Mouse (Mus musculus): ENCODE data around the gene Daam2.

DNA sequence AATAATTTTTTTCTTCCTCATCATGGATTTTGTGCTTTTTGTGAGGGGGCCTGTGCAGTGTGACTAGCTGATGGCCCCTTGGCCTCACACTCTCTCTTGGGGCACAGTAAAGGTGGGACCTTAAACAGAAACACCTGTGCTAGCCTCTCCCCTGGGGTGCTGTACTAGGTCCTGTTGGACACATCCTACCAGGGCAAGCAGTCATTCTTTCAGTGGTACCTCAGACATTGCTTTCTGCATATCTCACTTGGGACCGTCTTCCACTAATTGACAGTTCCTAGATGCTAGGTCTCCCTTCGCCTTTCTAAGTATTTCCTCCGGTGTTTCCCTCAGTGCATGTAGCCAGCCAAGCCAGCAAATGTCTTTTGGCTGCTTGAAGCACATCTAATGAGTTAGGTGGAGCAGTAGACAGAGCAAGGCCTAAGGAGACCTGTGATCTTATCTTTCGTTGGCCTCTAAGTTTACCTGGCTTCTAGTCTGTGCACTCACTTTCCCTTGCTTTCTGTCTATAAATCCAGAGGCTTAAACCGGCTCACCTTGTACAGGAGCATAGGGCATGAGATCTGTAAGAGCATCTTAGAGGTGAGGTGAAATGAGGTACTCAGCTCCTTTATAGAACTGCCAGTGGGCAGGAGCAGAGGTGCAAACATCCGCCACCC is 134.5 kb downstream of the Daam2 start:
- TF ChIP-seq CHD2 (IDR thresholded peaks at IDR 0.05; ENCODE audit: low read depth, low read length) (no peak), MAFK (IDR thresholded peaks at IDR 0.05; ENCODE audit: insufficient read depth, low read depth, low read length) (no peak), HCFC1 (IDR thresholded peaks at IDR 0.05; ENCODE audit: borderline replicate concordance, insufficient read depth, low read length) (no peak), ZC3H11A (IDR thresholded peaks at IDR 0.05; ENCODE audit: borderline replicate concordance, low read depth, low read length) (no peak), ZNF384 (IDR thresholded peaks at IDR 0.05; ENCODE audit: low read depth, low read length) (no peak)
